ENCODE assay signal across 7 mouse cellular contexts in the genomic region with DNA sequence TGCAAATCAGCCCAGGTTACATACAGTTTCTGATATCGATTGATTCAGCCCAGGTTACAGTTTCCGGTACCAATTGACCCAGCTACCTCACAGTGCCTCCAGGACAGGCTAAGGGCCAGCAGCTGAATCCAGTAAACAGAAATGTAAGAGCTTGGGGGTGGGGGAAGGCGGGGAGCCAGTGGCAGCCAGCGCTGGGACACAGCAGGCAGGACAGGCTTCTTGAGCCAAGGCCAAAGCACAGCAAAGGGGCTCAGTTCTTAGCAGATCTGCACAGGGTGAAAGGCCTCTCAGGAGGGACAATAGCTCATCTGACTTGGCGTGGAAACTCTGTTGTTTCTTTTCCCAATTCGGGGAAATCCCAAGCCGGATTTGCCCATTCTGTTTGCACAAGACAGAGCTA. TPM values are rescaled to one million over a fixed set of nuclear protein-coding genes. Genes with fewer than 3 reads are reported as not detected.
A peak's percentile ranks its signal among the peaks of the same experiment; 100 is the strongest.
DNase-seq lines count a peak whose midpoint lies in the region; ATAC-seq lines count a peak whose summit lies in the region.

No protein-coding gene starts in this region.

- H3K9ac ChIP-seq in heart, embryonic 13.5 days, result peak overlapping the region; percentile 33; the same call in 1 of the 2 replicates
- H3K9ac ChIP-seq in heart, embryonic 12.5 days, result no peak overlapping the region
- peak overlapping the region; percentile 45 for H3K9ac ChIP-seq in midbrain, embryonic 11.5 days (ENCODE audit: low read length)
- no peak overlapping the region for H3K9ac ChIP-seq in midbrain, embryonic 15.5 days
- H3K9ac ChIP-seq in midbrain, embryonic 14.5 days (replicated peaks; ENCODE audit: low read length), result no peak overlapping the region

- DNase-seq in midbrain, embryonic 11.5 days (ENCODE audit: low spot score, missing footprints), result no peak
- DNase-seq in layer of hippocampus, adult 8-10 months (ENCODE audit: low spot score in 2 of 2), result peak; percentile 60 to 64
- DNase-seq in midbrain, embryonic 14.5 days, result peak; percentile 30
- DNase-seq in kidney, adult 18-20 months, result no peak

- no peak for ATAC-seq in heart, embryonic 13.5 days (ENCODE audit: extremely low read depth, insufficient number of reproducible peaks, low FRiP score, low TSS enrichment)
- no peak for ATAC-seq in heart, embryonic 12.5 days (ENCODE audit: insufficient number of reproducible peaks, low FRiP score)
- ATAC-seq in midbrain, embryonic 11.5 days (ENCODE audit: low FRiP score), result no peak
- ATAC-seq in midbrain, embryonic 15.5 days (replicated peaks), result no peak
- no peak for ATAC-seq in midbrain, embryonic 14.5 days (ENCODE audit: low FRiP score, low TSS enrichment)

- H3K4me2 ChIP-seq in heart, embryonic 13.5 days, result no peak overlapping the region
- H3K4me2 ChIP-seq in heart, embryonic 12.5 days, result no peak overlapping the region
- no peak overlapping the region for H3K4me2 ChIP-seq in midbrain, embryonic 11.5 days
- H3K4me2 ChIP-seq in midbrain, embryonic 15.5 days, result no peak overlapping the region
- H3K4me2 ChIP-seq in midbrain, embryonic 14.5 days (ENCODE audit: low read length), result no peak overlapping the region

- no peak overlapping the region for H3K27ac ChIP-seq in heart, embryonic 13.5 days (replicated peaks)
- H3K27ac ChIP-seq in heart, embryonic 12.5 days (ENCODE audit: poor library complexity, severe bottlenecking), result no peak overlapping the region
- H3K27ac ChIP-seq in midbrain, embryonic 11.5 days (ENCODE audit: low read depth, low read length), result no peak overlapping the region
- no peak overlapping the region for H3K27ac ChIP-seq in midbrain, embryonic 15.5 days
- H3K27ac ChIP-seq in midbrain, embryonic 14.5 days (replicated peaks; ENCODE audit: low read depth, low read length), result no peak overlapping the region; the same call in 1 of the 2 replicates

- H3K27me3 ChIP-seq in heart, embryonic 13.5 days (replicated peaks), result no peaks in the 10 kb centered on the region; the same call in 1 of the 2 replicates
- H3K27me3 ChIP-seq in heart, embryonic 12.5 days (replicated peaks), result no peaks in the 10 kb centered on the region; the same call in 1 of the 2 replicates
- H3K27me3 ChIP-seq in midbrain, embryonic 11.5 days (ENCODE audit: control insufficient read depth, insufficient read depth, low read length), result no peaks in the 10 kb centered on the region; the same call in 1 of the 2 replicates
- H3K27me3 ChIP-seq in midbrain, embryonic 15.5 days (replicated peaks), result no peaks in the 10 kb centered on the region
- H3K27me3 ChIP-seq in midbrain, embryonic 14.5 days (ENCODE audit: control insufficient read depth, insufficient read depth, low read length), result no peaks in the 10 kb centered on the region

- H3K9me3 ChIP-seq in heart, embryonic 13.5 days, result no peaks in the 10 kb centered on the region
- H3K9me3 ChIP-seq in heart, embryonic 12.5 days (replicated peaks), result no peaks in the 10 kb centered on the region
- H3K9me3 ChIP-seq in midbrain, embryonic 11.5 days (ENCODE audit: control insufficient read depth, low read length), result no peaks in the 10 kb centered on the region
- H3K9me3 ChIP-seq in midbrain, embryonic 15.5 days, result no peaks in the 10 kb centered on the region
- H3K9me3 ChIP-seq in midbrain, embryonic 14.5 days (ENCODE audit: control insufficient read depth, low read length), result no peaks in the 10 kb centered on the region

- 44% methylated on average over 7 of the region's 7 CpGs for WGBS in heart, embryonic 13.5 days
- WGBS in heart, embryonic 12.5 days, result 60% methylated on average over 7 of the region's 7 CpGs
- WGBS in midbrain, embryonic 11.5 days, result 28% methylated on average over 7 of the region's 7 CpGs
- 23% methylated on average over 7 of the region's 7 CpGs for whole genome bisulfite sequencing in midbrain, embryonic 15.5 days
- 28% methylated on average over 7 of the region's 7 CpGs for WGBS in midbrain, embryonic 14.5 days

- H3K4me3 ChIP-seq in heart, embryonic 13.5 days, result no peak overlapping the region
- no peak overlapping the region for H3K4me3 ChIP-seq in heart, embryonic 12.5 days
- H3K4me3 ChIP-seq in midbrain, embryonic 11.5 days (ENCODE audit: low read depth, low read length), result no peak overlapping the region
- H3K4me3 ChIP-seq in midbrain, embryonic 15.5 days, result no peak overlapping the region
- no peak overlapping the region for H3K4me3 ChIP-seq in midbrain, embryonic 14.5 days (replicated peaks; ENCODE audit: low read depth, low read length)

- H3K36me3 ChIP-seq in heart, embryonic 13.5 days, result no peaks in the 10 kb centered on the region
- no peaks in the 10 kb centered on the region for H3K36me3 ChIP-seq in heart, embryonic 12.5 days
- H3K36me3 ChIP-seq in midbrain, embryonic 11.5 days (ENCODE audit: control insufficient read depth, insufficient read depth, low read length), result no peaks in the 10 kb centered on the region
- no peaks in the 10 kb centered on the region for H3K36me3 ChIP-seq in midbrain, embryonic 15.5 days (replicated peaks)
- no peaks in the 10 kb centered on the region for H3K36me3 ChIP-seq in midbrain, embryonic 14.5 days (ENCODE audit: control insufficient read depth, insufficient read depth, low read length)

- peaks cover 23% of the 10 kb centered on the region for H3K4me1 ChIP-seq in heart, embryonic 13.5 days
- H3K4me1 ChIP-seq in heart, embryonic 12.5 days (replicated peaks), result peaks cover 11% of the 10 kb centered on the region
- H3K4me1 ChIP-seq in midbrain, embryonic 11.5 days (ENCODE audit: control insufficient read depth, insufficient read depth, low read length), result peaks cover 11% of the 10 kb centered on the region
- H3K4me1 ChIP-seq in midbrain, embryonic 15.5 days, result peaks cover 10% of the 10 kb centered on the region; the same call in 1 of the 2 replicates
- no peaks in the 10 kb centered on the region for H3K4me1 ChIP-seq in midbrain, embryonic 14.5 days (ENCODE audit: control insufficient read depth, insufficient read depth, low read length)

RNA-seq across cellular contexts. Expression of gene Rab4a, which starts 28.5 kb away (rescaled TPM):
- polyA plus RNA-seq in heart, embryonic 13.5 days (2015; fragmentation: Nextera tagmentation; extraction: Ambion mirVana), result 33.2 and 36.2 TPM in 2 replicates
- 42.3 and 47.2 TPM in 2 replicates for polyA plus RNA-seq in heart, embryonic 12.5 days (2016; fragmentation: Nextera tagmentation; extraction: Ambion mirVana)
- 58.8 and 61.2 TPM in 2 replicates for polyA plus RNA-seq in midbrain, embryonic 11.5 days (2014; fragmentation: Nextera tagmentation; extraction: Ambion mirVana)
- polyA plus RNA-seq in midbrain, embryonic 15.5 days (2015; fragmentation: Nextera tagmentation; extraction: Ambion mirVana), result 73.5 and 76.3 TPM in 2 replicates
- total RNA-seq in layer of hippocampus, adult 8-10 months (2022), result 10 to 100 TPM; 42.9 to 44.6 (median 43.4) TPM
- polyA plus RNA-seq in midbrain, embryonic 14.5 days (2014; fragmentation: Nextera tagmentation; extraction: Ambion mirVana), result 69.8 and 75.8 TPM in 2 replicates

Comparison
In these comparisons a context has a peak if more than half of its experiments do, and no peak if none do; other contexts are left out.
1. H3K9ac ChIP-seq: peak in heart, embryonic 13.5 days (single experiment) and midbrain, embryonic 11.5 days (single experiment); none in heart, embryonic 12.5 days (single experiment), midbrain, embryonic 15.5 days (single experiment) and midbrain, embryonic 14.5 days (single experiment).
2. DNase-seq: peak in layer of hippocampus, adult 8-10 months (2 of 2) and midbrain, embryonic 14.5 days (single experiment); none in midbrain, embryonic 11.5 days (single experiment) and kidney, adult 18-20 months (single experiment).